Mouse (Mus musculus): ENCODE measurements around the gene Ano10. TPM values are rescaled to one million over a fixed set of nuclear protein-coding genes. Genes with fewer than 3 reads are reported as not detected.

The Ano10 gene
- polyA plus RNA-seq, 1 experiment = 54.4 TPM

GRCm38 (mm10) chr9:122193361-122193760 lies 100.9 kb downstream of the Ano10 start:
- TF ChIP-seq POLR2A (IDR thresholded peaks at IDR 0.05; ENCODE audit: low read depth, low read length) (no peak), CTCF (conservative IDR thresholded peaks at IDR 0.05; ENCODE audit: insufficient read depth, insufficient read length, low read depth, low read length) (no peak)
- Histone ChIP-seq H3K36me3 (ENCODE audit: control insufficient read depth, insufficient read depth, low read length) (no peaks in the 10 kb centered on the region), H3K27me3 (replicated peaks; ENCODE audit: control insufficient read depth, insufficient read depth, low read length) (no peaks in the 10 kb centered on the region), H3K27ac (ENCODE audit: insufficient read depth, low read depth, low read length) (no peak overlapping the region), H3K4me3 (ENCODE audit: insufficient read depth, low read depth, low read length) (no peak overlapping the region), H3K4me1 (ENCODE audit: control insufficient read depth, insufficient read depth, low read length) (no peaks in the 10 kb centered on the region)
- 65% methylated on average over 5 of the region's 5 CpGs for WGBS
- no peak for DNase-seq

- H3K27ac ChIP-seq (ENCODE audit: insufficient read depth, low read depth, low read length) = no peak overlapping the region
Observed at GRCm38 (mm10) chr9:122188724-122189123, 105.5 kb downstream of the Ano10 start.

GRCm38 (mm10) chr9:122187451-122187921 lies 106.7 kb downstream of the Ano10 start:
- no peak for DNase-seq
- H3K4me3 ChIP-seq (ENCODE audit: insufficient read depth, low read depth, low read length) = no peak overlapping the region
- no peaks in the 10 kb centered on the region for H3K27me3 ChIP-seq (replicated peaks; ENCODE audit: control insufficient read depth, insufficient read depth, low read length)
- peak overlapping the region; percentile 56 for H3K27ac ChIP-seq (ENCODE audit: insufficient read depth, low read depth, low read length)
- no peaks in the 10 kb centered on the region for H3K36me3 ChIP-seq (ENCODE audit: control insufficient read depth, insufficient read depth, low read length)
- WGBS = 66% methylated on average over 7 of the region's 7 CpGs
- TF ChIP-seq CTCF (conservative IDR thresholded peaks at IDR 0.05; ENCODE audit: insufficient read depth, insufficient read length, low read depth, low read length) = no peak
- no peak for TF ChIP-seq POLR2A (IDR thresholded peaks at IDR 0.05; ENCODE audit: low read depth, low read length)
- peaks cover 10% of the 10 kb centered on the region for H3K4me1 ChIP-seq (ENCODE audit: control insufficient read depth, insufficient read depth, low read length)

More at GRCm38 (mm10) chr9:122188724-122189123, 105.5 kb downstream of the Ano10 start:
- Histone ChIP-seq H3K4me3 (ENCODE audit: insufficient read depth, low read depth, low read length) (no peak overlapping the region), H3K27me3 (replicated peaks; ENCODE audit: control insufficient read depth, insufficient read depth, low read length) (no peaks in the 10 kb centered on the region), H3K4me1 (ENCODE audit: control insufficient read depth, insufficient read depth, low read length) (peaks cover 10% of the 10 kb centered on the region), H3K36me3 (ENCODE audit: control insufficient read depth, insufficient read depth, low read length) (no peaks in the 10 kb centered on the region)
- 0 out of 2 replicates have a peak, but pooled peaks have one; percentile 16 for TF ChIP-seq CTCF (conservative IDR thresholded peaks at IDR 0.05; ENCODE audit: insufficient read depth, insufficient read length, low read depth, low read length)
- no peak for TF ChIP-seq POLR2A (IDR thresholded peaks at IDR 0.05; ENCODE audit: low read depth, low read length)
- WGBS = 59% methylated on average over 1 of the region's 1 CpGs
- DNase-seq = no peak

GRCm38 (mm10) chr9:122186643-122187226 lies 107.5 kb downstream of the Ano10 start:
- no peak for TF ChIP-seq CTCF (conservative IDR thresholded peaks at IDR 0.05; ENCODE audit: insufficient read depth, insufficient read length, low read depth, low read length)
- TF ChIP-seq POLR2A (IDR thresholded peaks at IDR 0.05; ENCODE audit: low read depth, low read length) = no peak
- Histone ChIP-seq H3K27me3 (replicated peaks; ENCODE audit: control insufficient read depth, insufficient read depth, low read length) (no peaks in the 10 kb centered on the region), H3K4me3 (ENCODE audit: insufficient read depth, low read depth, low read length) (no peak overlapping the region), H3K27ac (ENCODE audit: insufficient read depth, low read depth, low read length) (peak overlapping the region; percentile 18), H3K36me3 (ENCODE audit: control insufficient read depth, insufficient read depth, low read length) (no peaks in the 10 kb centered on the region), H3K4me1 (ENCODE audit: control insufficient read depth, insufficient read depth, low read length) (peaks cover 10% of the 10 kb centered on the region)
- 60% methylated on average over 1 of the region's 1 CpGs for WGBS
- no peak for DNase-seq

GRCm38 (mm10) chr9:122185953-122186352 lies 108.3 kb downstream of the Ano10 start:
- DNase-seq = no peak
- 0 out of 2 replicates have a peak overlapping the region, but pooled peaks have one; percentile 1 for H3K27ac ChIP-seq (ENCODE audit: insufficient read depth, low read depth, low read length)
- TF ChIP-seq CTCF (conservative IDR thresholded peaks at IDR 0.05; ENCODE audit: insufficient read depth, insufficient read length, low read depth, low read length) (no peak), POLR2A (IDR thresholded peaks at IDR 0.05; ENCODE audit: low read depth, low read length) (no peak)
- no peaks in the 10 kb centered on the region for H3K36me3 ChIP-seq (ENCODE audit: control insufficient read depth, insufficient read depth, low read length)
- H3K4me1 ChIP-seq (ENCODE audit: control insufficient read depth, insufficient read depth, low read length) = peaks cover 10% of the 10 kb centered on the region
- H3K27me3 ChIP-seq (replicated peaks; ENCODE audit: control insufficient read depth, insufficient read depth, low read length) = no peaks in the 10 kb centered on the region
- H3K4me3 ChIP-seq (ENCODE audit: insufficient read depth, low read depth, low read length) = no peak overlapping the region
- 75% methylated on average over 6 of the region's 6 CpGs for WGBS

GRCm38 (mm10) chr9:122185061-122185460 lies 109.2 kb downstream of the Ano10 start:
- H3K27ac ChIP-seq (ENCODE audit: insufficient read depth, low read depth, low read length) = no peak overlapping the region
- peak; percentile 91 for DNase-seq
- H3K4me1 ChIP-seq (ENCODE audit: control insufficient read depth, insufficient read depth, low read length) = peaks cover 10% of the 10 kb centered on the region
- no peaks in the 10 kb centered on the region for H3K27me3 ChIP-seq (replicated peaks; ENCODE audit: control insufficient read depth, insufficient read depth, low read length)
- H3K36me3 ChIP-seq (ENCODE audit: control insufficient read depth, insufficient read depth, low read length) = no peaks in the 10 kb centered on the region
- no peak overlapping the region for H3K4me3 ChIP-seq (ENCODE audit: insufficient read depth, low read depth, low read length)
- 11% methylated on average over 2 of the region's 2 CpGs for WGBS
- TF ChIP-seq CTCF (conservative IDR thresholded peaks at IDR 0.05; ENCODE audit: insufficient read depth, insufficient read length, low read depth, low read length) = peak; percentile 94
- no peak for TF ChIP-seq POLR2A (IDR thresholded peaks at IDR 0.05; ENCODE audit: low read depth, low read length)

GRCm38 (mm10) chr9:122184329-122184728 lies 109.9 kb downstream of the Ano10 start:
- Histone ChIP-seq H3K27me3 (replicated peaks; ENCODE audit: control insufficient read depth, insufficient read depth, low read length) (no peaks in the 10 kb centered on the region), H3K4me1 (ENCODE audit: control insufficient read depth, insufficient read depth, low read length) (peaks cover 10% of the 10 kb centered on the region), H3K36me3 (ENCODE audit: control insufficient read depth, insufficient read depth, low read length) (no peaks in the 10 kb centered on the region), H3K4me3 (ENCODE audit: insufficient read depth, low read depth, low read length) (no peak overlapping the region), H3K27ac (ENCODE audit: insufficient read depth, low read depth, low read length) (no peak overlapping the region)
- TF ChIP-seq POLR2A (IDR thresholded peaks at IDR 0.05; ENCODE audit: low read depth, low read length) (no peak), CTCF (conservative IDR thresholded peaks at IDR 0.05; ENCODE audit: insufficient read depth, insufficient read length, low read depth, low read length) (no peak)
- no peak for DNase-seq
- WGBS = 85% methylated on average over 3 of the region's 3 CpGs

Data from kidney, adult 2 months (tissue).